Mouse (Mus musculus): ENCODE results near the gene Zfp706.

- TF ChIP-seq TAL1 (conservative IDR thresholded peaks at IDR 0.05; ENCODE audit: low read depth, low read length) (no peak), GATA1 (IDR thresholded peaks at IDR 0.05; ENCODE audit: borderline replicate concordance, low read length) (no peak), CTCF (IDR thresholded peaks at IDR 0.05; ENCODE audit: low read depth, low read length) (no peak), POLR2AphosphoS5 (IDR thresholded peaks at IDR 0.05; ENCODE audit: insufficient replicate concordance, low read depth, low read length) (no peak)
These were observed 5.3 kb downstream of the Zfp706 start for GRCm38 (mm10) chr15:37002276-37002675.
